Mouse (Mus musculus): Measurements from ENCODE around the gene Zbtb8b. TPM values are rescaled to one million over a fixed set of nuclear protein-coding genes. Genes with fewer than 3 reads are reported as not detected.
A peak's percentile ranks its signal among the peaks of the same experiment; 100 is the strongest.
"Not testable (repeated sequence)": the region's sequence is repeated elsewhere in the genome, so short reads cannot be mapped to it uniquely, and the experiment has no call there.

Zbtb8b gene
- total RNA-seq, 1 experiment from 2014 or later = 0.15 TPM

DNA sequence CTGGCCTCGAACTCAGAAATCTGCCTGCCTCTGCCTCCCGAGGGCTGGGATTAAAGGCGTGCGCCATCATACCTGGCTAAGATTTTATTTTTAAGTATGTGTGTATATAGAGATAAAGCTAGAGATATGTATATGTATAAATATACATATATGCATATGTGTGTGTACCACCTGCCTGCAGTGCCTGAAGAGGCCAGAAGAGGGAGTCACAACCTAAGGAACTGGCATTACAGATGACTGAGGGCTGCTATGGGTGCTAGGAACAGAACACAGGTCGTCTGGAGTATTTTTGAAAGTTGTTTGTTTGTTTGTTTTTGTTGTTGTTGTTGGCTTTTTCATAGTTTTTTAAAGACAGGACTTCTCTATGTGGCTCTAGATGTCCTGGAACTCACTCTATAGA lies 24.8 kb downstream of the Zbtb8b start:
- no peak for DNase-seq

DNA sequence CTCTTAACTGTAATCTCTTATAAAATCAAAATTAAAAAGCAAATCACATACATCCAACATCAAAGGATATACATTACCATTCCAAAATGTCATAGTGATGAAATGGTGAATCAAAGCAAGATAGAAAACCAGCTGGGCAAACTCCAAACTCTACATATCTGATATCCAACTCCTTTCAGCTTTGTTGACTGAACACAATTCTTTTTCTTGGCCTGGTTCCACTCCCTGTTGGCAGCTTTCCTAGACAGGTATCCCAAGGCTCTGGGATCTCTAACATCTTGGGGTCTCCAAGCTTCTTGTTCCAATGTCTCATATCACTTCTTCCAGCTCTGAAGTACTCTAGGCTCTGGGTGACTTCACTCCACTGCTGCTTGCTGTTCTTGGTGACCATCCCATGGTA lies 29.7 kb downstream of the Zbtb8b start:
- DNase-seq = no peak

DNA sequence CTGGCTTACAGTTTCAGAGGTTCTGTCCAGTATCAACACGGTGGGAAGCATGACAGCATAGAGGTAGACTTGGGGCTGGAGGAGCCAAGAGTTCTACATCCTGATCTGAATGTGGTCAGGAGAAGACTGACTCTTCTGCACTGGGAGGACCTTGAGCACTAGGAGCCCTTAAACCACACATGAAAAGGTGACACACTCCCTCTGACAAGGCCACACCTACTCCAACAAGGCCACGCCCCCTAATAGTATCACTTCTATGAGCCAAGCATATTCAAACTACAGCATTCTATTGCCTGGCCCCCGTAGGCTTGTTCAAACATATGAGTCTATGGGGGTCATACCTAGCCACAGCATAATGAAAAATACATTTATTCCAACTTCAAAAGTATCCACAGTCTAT lies 30.1 kb downstream of the Zbtb8b start:
- DNase-seq = not testable (repeated sequence)

DNA sequence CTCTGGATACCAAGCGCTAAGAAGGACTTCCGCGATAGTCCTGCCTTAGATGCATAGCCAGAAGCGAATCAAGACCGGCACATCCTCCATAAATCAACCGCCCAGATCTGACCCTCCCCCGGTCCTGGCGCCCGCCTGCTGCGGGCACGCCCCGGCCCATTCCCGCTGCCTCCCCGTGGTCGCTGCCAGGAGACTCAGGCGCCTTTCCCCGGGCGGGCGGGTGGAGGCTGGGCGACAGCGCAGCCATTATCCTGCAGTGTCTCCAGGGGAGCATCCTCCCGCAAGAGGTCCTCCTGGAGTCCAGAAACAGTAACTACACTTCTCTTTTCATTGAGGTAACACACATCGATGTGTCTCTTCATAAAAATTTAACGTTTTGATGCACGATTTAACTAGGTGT lies 34.2 kb downstream of the Zbtb8b start:
- DNase-seq = peak; percentile 89

DNA sequence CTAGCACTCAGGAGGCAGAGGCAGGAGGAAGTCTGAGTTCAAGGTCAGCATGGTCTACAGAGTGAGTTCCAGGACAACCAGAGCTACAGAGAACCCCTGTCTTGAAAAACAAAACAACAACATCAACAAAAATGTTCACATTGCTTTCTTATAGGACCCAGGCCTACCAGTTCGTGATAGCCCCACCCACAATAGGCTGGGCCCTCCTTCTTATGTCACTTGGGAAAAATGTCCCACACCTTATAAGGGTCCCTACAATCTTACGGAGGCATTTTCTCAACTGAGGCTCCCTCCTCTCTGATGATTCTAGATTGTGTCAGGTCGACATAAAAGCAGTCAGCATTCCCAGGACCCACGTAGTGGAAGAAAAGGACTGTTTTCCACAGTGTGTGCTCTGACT lies 40.8 kb downstream of the Zbtb8b start:
- no peak for DNase-seq

DNA sequence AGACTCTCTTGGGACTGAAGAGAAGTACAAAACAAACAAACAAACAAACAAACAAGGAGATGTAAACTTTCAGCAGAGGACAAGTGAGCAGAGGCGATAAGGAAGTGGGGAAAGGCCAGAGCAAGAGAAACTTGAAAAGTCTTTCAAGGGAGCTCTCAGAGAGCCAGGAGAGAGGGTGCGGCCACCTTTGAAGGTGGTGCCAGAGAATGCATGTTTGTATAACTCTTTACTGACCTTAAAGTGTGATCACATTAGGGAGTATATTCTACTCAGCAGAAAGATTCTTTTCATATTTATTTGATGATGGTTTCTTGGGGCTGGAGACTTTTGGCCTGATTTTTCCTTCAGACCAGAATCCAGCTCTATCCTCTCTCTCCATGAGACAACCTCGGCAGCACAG lies 43.7 kb downstream of the Zbtb8b start:
- no peak for DNase-seq

DNA sequence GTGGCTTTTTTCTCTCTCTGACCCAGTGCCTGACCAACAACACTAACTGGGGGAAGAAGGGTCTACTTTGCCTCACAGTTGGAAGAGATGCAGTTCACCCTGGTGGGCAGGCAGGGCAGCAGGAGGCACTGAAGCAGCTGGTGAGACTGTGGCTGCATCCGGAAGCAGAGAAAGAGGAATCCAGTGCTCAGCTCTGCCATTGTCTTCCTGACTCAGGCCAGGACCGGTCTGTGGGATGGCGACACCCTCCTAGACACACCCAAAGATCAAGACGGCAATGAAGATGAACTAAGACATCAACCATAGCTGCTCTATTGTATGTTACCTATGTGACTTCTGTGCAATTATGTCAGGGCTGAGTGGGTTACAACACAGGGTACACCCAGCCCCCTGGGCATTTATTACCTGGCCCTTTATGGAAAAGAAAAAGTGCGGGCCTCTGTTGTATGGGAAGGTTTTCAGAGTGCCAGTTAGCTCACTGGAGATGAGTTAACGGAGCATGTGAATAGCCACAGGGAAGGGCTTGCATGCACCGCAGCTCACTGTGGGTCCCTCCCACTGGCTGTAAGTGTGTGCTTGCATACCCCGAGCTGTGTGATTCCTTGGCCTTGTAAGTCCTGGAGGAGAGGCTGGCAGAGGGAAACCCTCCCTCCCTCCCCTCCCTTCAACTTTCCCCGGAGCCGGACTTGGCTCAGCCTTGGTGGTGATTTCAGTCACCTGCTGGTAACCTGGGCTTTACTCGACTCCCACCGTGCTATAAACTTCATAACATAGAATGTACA lies 46.4 kb downstream of the Zbtb8b start:
- no peak for DNase-seq

DNA sequence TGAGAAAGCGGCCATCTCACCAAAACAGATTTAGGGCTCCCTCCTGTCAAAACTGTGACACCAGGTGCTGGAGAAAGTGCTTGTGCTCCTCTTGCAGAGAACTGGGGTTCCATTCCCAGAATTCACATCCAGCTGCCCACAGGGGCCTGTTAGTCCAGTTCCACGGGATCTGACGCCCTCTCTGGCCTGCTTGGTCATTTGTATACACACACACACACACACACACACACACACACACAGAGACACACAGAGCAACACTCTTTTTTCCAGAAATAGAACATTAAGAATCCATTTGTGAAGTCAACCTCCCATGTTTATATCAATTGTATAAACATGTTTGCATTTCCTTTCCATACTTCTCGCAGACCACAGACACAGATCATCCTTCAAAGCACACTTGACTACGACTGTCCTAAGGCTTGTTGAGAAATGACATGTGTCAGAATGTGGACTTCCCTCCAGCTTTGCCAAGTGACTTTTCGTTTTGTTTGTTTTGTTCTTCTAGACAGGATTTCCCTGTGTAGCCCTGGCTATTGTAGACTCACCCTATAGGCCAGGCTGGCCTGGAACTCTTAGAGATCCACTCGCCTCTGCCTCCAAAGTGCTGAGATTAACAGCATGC lies 49.6 kb downstream of the Zbtb8b start:
- DNase-seq = no peak

DNA sequence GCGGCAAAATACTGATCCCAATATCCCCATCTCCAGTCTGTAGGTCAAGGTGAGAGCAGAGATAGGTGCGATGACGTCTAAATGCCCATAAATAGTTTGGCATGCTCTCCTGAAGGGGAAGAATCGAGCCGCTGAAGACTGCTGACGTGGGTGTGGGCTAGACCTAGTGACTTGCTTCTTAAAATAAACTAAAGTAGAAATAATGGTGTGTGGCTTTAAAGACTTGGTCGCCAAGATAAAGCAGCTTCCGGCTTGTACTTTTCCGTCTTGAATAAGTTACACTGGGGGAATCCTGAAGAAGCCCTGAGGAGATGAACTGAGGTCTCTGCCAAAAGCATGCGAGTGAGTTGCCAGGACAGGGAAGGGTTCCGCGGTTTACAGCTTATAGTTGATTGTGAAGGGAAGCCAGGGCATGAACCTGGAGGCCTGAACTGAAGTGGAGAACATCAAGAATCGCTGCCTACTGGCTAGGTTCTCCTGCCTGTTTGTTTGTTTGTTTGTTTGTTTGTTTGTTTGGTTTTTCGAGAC lies 50.4 kb downstream of the Zbtb8b start:
- DNase-seq = no peak

DNA sequence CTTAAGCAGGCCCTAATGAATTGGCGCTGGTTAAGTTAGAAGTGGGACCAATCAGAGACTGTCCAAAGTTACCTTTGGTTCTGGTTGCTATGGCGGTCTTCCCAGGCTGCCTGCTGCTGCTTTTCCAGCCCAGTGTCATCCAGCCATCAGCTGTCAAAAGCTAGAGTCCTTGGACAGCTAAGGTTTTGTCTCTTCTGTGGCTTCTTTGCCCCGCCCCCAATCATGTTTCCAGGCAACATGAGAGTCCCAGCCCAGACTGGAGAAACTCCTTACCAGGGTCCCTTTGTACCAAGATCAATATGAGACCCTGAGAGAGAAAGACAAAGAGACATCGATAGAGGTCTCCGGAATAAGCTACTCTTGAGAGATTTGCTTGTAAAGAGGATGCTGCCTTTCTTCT lies 52.2 kb downstream of the Zbtb8b start:
- DNase-seq = no peak

DNA sequence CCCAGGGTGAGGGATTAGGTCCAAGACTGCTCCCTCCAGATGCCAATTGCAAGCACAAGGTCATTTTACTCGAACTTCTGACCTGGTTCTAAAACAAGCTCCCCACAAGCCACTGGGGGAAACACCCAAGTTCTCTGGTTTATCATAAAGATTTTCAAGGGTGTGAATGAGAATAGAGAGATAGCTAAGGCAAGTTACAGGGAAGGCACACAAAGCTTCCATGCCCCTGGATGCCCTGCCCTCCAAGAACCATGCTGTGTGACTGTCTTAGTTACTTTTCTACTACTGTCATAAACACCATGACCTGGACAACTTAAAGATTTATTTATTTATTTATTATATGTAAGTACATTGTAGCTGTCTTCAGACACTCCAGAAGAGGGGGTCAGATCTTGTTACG lies 53.7 kb downstream of the Zbtb8b start:
- DNase-seq = no peak

DNA sequence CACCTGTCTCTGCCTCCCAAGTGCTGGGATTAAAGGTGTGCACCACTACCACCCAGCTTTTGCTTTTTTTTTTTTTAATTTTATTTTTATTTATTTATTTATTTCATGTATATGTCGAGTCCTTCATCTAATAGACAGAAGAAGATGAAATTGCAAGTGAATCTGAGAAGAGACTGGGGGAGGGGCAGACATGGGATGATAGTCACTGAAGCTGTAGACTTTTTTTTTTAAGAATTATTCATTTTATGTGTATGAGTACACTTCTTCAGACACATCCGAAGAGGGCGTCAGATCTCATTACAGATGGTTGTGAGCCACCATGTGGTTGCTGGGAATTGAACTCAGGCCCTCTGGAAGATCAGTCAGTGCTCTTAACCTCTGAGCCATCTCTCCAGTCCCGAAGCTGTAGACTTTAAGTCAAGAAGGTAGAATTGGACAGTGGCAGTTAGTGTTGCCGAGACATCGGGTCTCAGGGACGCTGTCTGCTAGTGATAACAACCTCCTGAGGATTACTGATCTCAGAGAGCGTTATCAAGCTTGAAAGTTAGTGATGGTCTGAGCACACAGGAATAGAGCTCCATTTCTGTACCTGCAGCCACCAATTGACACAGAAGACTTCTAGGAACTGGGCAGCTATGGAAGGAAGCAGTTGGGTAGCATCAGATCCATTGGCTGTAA lies 54.2 kb downstream of the Zbtb8b start:
- no peak for DNase-seq

DNA sequence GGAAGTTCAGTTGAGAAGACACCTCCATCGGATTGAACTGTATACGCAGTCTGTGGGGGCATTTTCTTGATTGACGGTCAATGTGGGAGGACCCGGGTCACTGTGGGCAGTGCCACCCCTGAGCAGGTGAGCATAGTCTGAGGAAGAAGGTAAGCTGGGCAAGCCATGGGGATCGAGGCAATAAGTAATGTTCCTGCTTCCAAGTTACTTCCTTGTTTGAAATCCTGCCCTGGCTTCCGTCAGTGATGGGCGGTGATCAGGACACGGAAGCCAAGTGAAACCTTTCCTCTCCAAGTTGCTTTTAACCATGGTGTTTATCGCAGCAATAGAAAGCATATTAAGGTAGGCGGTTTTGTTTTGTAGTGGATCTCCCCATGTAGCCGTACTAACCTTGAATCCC lies 55.0 kb downstream of the Zbtb8b start:
- no peak for DNase-seq

DNA sequence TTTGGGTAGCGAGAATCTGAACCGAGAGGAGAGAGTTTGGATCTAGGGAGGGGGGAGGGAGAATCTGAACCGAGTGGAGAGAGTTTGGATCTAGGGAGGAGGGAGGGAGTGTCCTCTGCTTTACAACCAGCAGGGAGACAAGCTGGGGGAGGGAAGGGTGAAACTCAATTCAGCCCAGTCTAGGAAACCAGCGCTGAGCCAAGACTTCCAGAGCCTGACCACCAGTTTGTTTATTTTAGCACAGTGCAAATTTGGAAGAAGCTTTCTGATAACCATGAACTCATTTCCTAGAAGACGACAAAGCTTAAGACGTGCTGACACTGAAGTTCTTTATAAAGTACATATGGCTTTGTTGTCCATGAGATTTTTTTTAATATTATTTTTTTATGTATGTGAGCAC lies 56.2 kb downstream of the Zbtb8b start:
- no peak for DNase-seq

DNA sequence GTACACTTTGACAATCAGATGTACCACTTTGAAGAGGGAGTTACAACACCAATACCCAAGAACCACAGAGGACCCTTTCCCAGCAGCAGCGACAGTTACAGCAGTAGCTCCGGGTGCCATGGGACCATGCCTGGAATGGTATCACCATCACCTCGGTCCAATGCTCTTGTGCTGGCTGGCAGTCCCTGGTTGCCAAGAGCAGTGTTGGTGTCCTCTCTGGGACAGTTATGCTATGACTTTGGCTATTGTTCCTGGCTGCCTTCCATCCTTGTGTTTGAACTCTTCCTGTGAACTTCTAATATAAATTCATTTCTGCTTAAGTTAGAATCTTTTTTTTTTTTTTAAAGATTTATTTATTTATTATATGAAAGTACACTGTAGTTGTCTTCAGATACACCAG lies 57.1 kb downstream of the Zbtb8b start:
- peak; percentile 15 for DNase-seq

DNA sequence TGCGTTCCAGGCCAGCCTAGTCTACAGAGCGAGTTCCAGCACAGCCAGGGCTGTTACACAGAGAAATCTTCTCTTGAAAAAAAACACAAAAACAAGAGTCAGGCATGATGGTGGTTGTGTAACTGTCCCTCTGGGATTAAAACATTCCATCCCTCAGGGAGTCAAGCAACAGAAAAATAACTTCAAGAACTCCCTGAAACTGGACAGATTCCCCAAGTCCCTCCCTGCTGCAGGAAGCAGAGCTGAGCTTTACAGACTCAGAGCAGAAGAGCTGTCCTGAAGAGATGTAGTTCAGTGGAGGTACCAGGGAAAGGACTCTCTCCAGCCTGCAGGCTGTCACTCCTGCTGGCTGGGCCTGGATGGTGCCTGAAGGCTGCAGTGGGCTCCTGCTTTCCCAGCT lies 58.2 kb downstream of the Zbtb8b start:
- DNase-seq = peak; percentile 24

DNA sequence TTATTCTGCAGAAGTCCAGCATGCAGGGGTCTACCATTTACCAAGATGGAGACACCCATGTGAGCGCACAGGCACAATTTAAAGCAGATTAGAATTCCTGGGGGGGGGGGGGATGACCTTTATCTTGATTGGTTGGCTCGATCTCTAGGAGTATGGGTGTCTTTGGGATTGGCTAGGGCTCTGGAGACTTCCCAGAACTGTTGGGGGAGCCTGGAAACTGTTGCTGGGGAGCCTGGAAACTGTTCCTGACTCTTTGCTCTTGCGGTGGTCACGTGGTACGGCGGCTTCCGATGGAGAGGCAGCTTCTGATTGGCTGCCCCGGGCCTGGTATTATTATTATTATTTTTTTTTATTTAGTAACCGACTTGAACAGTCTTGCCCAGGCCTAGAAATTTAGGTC lies 58.6 kb downstream of the Zbtb8b start:
- no peak for DNase-seq

DNA sequence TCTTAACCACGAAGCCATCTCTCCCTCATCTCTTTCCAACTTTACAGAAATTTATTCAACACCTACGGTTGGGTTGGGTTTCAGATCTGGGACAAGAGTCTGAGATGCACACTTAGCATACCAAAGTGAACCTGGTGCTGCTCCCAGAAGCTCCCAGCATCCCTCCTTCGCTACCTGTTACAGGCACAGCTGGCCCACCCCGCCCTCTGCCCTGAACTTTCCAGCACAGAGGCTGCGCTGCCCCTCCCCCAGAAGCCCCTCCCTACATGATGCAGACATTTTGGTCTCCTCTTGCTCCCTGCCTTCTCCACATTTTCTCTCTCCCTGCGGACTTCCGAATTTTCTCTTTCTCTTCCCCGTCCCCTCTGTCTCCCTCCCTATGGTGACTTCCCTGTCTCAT lies 59.5 kb downstream of the Zbtb8b start:
- no peak for DNase-seq

DNA sequence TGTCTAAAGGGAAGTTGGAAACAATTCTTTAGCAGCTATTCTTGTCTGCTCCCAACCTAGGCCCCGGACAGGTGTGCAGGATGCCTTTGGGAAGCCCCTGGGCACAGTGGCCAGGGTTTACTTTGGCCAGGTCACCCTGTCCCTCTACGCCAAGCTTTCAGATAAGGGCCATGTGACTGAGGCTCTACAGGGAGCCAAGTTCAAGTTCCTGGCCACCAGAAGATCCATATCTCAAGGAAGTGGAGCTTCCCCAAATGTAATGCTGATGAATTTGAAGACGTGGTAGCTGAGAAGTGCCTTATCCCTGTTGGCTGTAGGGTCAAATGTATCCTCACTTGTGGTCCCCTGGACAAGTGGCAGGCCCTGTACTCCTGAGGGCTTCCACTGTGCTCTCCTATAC lies 60.8 kb downstream of the Zbtb8b start:
- no peak for DNase-seq

DNA sequence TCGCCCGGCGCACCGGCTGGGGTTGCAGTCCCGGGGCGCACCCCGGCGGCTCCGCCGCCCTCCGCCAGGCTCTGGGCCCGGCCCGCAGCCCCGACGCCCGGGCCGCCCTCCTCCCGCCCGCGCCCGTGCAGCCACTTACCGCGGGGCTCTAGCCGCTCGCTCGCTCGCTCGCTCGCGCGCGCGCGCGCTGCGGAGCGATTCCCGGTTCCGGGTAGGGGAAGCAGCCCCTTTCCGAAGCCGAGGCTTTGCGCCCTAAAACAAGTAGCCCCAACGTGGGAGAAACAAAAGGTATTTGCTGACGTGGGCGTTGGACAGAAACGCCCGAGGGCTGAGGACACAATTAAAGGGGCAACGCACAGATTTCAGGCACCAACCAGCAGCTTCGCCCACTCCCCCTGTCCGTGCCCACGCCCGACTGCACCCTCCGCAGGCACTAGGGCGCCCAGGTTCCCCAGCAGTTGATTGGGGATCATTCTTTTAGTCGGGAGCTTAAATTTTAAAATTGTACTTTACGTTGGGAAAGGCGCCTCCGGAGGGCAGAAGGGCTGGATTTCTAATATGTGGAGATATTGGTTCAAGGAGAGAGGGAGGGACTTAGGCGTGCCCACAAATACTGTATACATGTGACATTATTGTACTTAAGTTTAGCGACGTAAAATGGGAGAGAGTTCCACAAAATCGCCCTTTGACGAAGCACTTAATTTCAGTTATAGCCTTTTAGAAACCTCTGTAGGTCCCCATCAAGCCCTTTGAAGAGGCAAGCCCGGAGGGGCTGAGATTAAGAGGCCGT lies 62.9 kb downstream of the Zbtb8b start, which contains the start of gene Zbtb8a:
Zbtb8a (minus strand) TSS at position 516 of the 790 bp plus-strand sequence.
- DNase-seq = peak; percentile 76

DNA sequence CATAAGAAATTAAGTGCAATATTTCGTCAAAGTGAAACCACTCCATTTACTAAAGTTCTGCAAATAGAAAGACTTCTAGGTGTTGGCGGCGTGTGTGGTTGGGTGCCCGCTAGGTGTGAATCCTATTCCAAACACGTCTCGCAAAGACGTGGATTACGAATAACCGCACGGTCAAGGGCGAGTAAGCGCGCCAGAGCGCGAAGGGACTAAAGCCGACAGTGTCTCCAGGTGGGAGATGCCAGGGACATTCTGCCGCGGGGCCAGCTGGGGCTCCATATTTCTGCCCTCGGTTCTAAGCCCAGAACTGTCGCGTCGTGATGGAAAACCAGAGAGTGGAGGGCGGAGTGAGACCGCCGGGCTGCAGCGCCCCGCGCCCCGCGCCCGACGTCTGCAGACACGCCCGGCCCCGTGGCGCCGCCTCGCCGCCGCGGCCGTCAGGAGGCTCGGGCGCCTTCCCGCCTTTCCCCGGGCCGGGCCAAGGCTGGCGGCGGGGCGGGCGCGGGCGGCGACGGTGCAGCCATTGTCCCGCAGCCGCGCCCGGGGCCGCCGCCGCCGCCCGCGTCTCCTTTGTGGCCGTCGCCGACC lies 63.6 kb downstream of the Zbtb8b start:
- DNase-seq = peak; percentile 69

DNA sequence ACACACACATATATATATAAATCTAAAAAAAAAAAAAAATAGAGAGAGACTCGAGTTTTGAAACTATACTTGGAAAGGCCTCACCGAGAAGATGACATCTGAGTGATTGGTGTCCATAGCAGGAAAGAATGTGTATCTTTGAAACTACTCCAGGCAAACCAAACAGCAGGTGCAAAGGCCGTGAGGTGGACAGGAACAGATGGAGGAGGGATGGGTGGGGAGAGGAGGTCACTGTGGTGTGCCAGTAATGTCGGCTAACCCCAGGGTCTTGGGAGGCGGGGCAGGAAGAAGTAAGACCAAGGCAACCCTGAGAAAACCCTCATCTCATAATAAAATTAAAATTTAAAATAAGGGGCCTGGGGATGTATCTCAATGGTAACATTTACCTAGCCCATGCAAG lies 64.8 kb downstream of the Zbtb8b start:
- no peak for DNase-seq

Data from adrenal gland, postnatal 14 days (tissue).